Mouse (Mus musculus): ENCODE results near the gene Cbx7. TPM values are rescaled to one million over a fixed set of nuclear protein-coding genes. Genes with fewer than 3 reads are reported as not detected.

Gene Cbx7
- total and polyA plus RNA-seq, 2 experiments = 4.0 to 10.1 TPM

DNA sequence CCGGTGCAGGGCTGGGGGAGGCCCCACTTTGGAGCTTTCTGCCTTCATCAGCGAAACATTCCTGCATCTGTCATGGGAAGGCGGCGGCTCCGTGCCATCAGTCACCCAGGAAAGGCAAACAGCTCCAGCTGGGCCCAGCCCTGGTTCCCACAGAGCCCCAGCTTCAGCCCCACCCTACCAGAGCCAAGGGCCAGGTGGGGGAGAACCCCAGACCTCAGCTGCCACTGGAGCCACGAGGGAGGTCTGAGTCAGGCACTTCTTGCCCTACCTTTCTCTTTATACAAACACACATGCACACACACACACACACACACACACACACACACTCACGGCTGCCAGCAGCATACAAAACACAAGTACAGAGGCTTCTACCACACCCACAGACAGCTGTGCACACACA is 13.2 kb upstream of the Cbx7 start:
- H3K9ac ChIP-seq (ENCODE audit: low read depth, low read length) = no peak overlapping the region
- no peak overlapping the region for H3K4me3 ChIP-seq (ENCODE audit: insufficient read depth, low read depth, low read length)
- WGBS = 50% methylated on average over 7 of the region's 7 CpGs
- DNase-seq (ENCODE audit: extremely low read depth, low read depth, low spot score) = no peak
- no peaks in the 10 kb centered on the region for H3K79me2 ChIP-seq (ENCODE audit: control insufficient read depth, insufficient read depth, low read length)
- no peak overlapping the region for H3K27ac ChIP-seq (replicated peaks; ENCODE audit: insufficient read depth, low read depth, low read length)
- H3K4me1 ChIP-seq (ENCODE audit: control insufficient read depth, insufficient read depth, low read length) = no peaks in the 10 kb centered on the region
- H3K27me3 ChIP-seq (ENCODE audit: control insufficient read depth, insufficient read depth, low read length) = no peaks in the 10 kb centered on the region
- TF ChIP-seq POLR2A (IDR thresholded peaks at IDR 0.05; ENCODE audit: extremely low read depth, insufficient read depth, low read length) (no peak), CTCF (IDR thresholded peaks at IDR 0.05; ENCODE audit: low read depth, low read length) (no peak)
- H3K36me3 ChIP-seq (ENCODE audit: control insufficient read depth, insufficient read depth, low read length) = no peaks in the 10 kb centered on the region

GRCm38 (mm10) chr15:79980716-79981115 is 9.8 kb upstream of the Cbx7 start:
- H3K27ac ChIP-seq (replicated peaks; ENCODE audit: insufficient read depth, low read depth, low read length) = no peak overlapping the region
- no peak for DNase-seq (ENCODE audit: extremely low read depth, low read depth, low spot score)
- TF ChIP-seq POLR2A (IDR thresholded peaks at IDR 0.05; ENCODE audit: extremely low read depth, insufficient read depth, low read length) (no peak), CTCF (IDR thresholded peaks at IDR 0.05; ENCODE audit: low read depth, low read length) (no peak)

GRCm38 (mm10) chr15:79972186-79972585 is 1.3 kb upstream of the Cbx7 start:
- no peaks in the 10 kb centered on the region for H3K79me2 ChIP-seq (ENCODE audit: control insufficient read depth, insufficient read depth, low read length)
- no peak for DNase-seq (ENCODE audit: extremely low read depth, low read depth, low spot score)
- no peak overlapping the region for H3K9ac ChIP-seq (ENCODE audit: low read depth, low read length)
- H3K27ac ChIP-seq (replicated peaks; ENCODE audit: insufficient read depth, low read depth, low read length) = no peak overlapping the region
- H3K4me1 ChIP-seq (ENCODE audit: control insufficient read depth, insufficient read depth, low read length) = no peaks in the 10 kb centered on the region
- H3K4me3 ChIP-seq (ENCODE audit: insufficient read depth, low read depth, low read length) = no peak overlapping the region
- TF ChIP-seq POLR2A (IDR thresholded peaks at IDR 0.05; ENCODE audit: extremely low read depth, insufficient read depth, low read length) (no peak), CTCF (IDR thresholded peaks at IDR 0.05; ENCODE audit: low read depth, low read length) (no peak)
- H3K27me3 ChIP-seq (ENCODE audit: control insufficient read depth, insufficient read depth, low read length) = no peaks in the 10 kb centered on the region
- WGBS = 96% methylated on average over 11 of the region's 11 CpGs
- no peaks in the 10 kb centered on the region for H3K36me3 ChIP-seq (ENCODE audit: control insufficient read depth, insufficient read depth, low read length)

More at GRCm38 (mm10) chr15:79980716-79981115, 9.8 kb upstream of the Cbx7 start:
- H3K9ac ChIP-seq (ENCODE audit: low read depth, low read length) = no peak overlapping the region
- H3K4me1 ChIP-seq (ENCODE audit: control insufficient read depth, insufficient read depth, low read length) = no peaks in the 10 kb centered on the region
- H3K4me3 ChIP-seq (ENCODE audit: insufficient read depth, low read depth, low read length) = no peak overlapping the region
- H3K27me3 ChIP-seq (ENCODE audit: control insufficient read depth, insufficient read depth, low read length) = no peaks in the 10 kb centered on the region
- no peaks in the 10 kb centered on the region for H3K36me3 ChIP-seq (ENCODE audit: control insufficient read depth, insufficient read depth, low read length)
- WGBS = 81% methylated on average over 11 of the region's 11 CpGs
- H3K79me2 ChIP-seq (ENCODE audit: control insufficient read depth, insufficient read depth, low read length) = no peaks in the 10 kb centered on the region

GRCm38 (mm10) chr15:79970491-79970890 is 428 bp downstream of the Cbx7 start:
- TF ChIP-seq POLR2A (IDR thresholded peaks at IDR 0.05; ENCODE audit: extremely low read depth, insufficient read depth, low read length) (no peak), CTCF (IDR thresholded peaks at IDR 0.05; ENCODE audit: low read depth, low read length) (no peak)
- no peaks in the 10 kb centered on the region for H3K4me1 ChIP-seq (ENCODE audit: control insufficient read depth, insufficient read depth, low read length)
- WGBS = 97% methylated on average over 18 of the region's 18 CpGs

DNA sequence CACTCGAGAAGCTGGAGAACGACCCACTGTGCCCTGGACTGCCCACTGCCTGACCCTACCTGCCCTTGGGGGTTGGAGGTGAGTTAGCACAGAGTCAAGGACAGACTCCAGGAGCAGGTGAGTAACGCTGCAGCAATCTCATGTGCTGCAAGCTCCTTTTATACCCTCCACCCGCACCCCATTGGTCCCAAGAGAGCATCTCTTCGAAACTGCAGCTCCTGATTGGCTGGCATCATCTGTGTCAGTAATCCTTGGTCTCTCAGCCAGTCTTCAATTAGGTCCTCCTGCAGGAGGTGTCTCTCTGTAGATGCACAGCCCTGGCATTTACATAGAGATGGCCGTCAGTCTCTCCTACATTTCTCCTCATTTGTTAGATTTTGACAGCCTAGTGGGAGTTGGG is 3.6 kb downstream of the Cbx7 start:
- TF ChIP-seq CTCF (IDR thresholded peaks at IDR 0.05; ENCODE audit: low read depth, low read length) (no peak), POLR2A (IDR thresholded peaks at IDR 0.05; ENCODE audit: extremely low read depth, insufficient read depth, low read length) (no peak)
- no peak for DNase-seq (ENCODE audit: extremely low read depth, low read depth, low spot score)
- Histone ChIP-seq H3K9ac (ENCODE audit: low read depth, low read length) (no peak overlapping the region), H3K27me3 (ENCODE audit: control insufficient read depth, insufficient read depth, low read length) (no peaks in the 10 kb centered on the region), H3K79me2 (ENCODE audit: control insufficient read depth, insufficient read depth, low read length) (no peaks in the 10 kb centered on the region), H3K36me3 (ENCODE audit: control insufficient read depth, insufficient read depth, low read length) (no peaks in the 10 kb centered on the region), H3K4me1 (ENCODE audit: control insufficient read depth, insufficient read depth, low read length) (no peaks in the 10 kb centered on the region), H3K4me3 (ENCODE audit: insufficient read depth, low read depth, low read length) (no peak overlapping the region), H3K27ac (replicated peaks; ENCODE audit: insufficient read depth, low read depth, low read length) (no peak overlapping the region)
- WGBS = 86% methylated on average over 6 of the region's 6 CpGs

More at GRCm38 (mm10) chr15:79970491-79970890, 428 bp downstream of the Cbx7 start:
- Histone ChIP-seq H3K79me2 (ENCODE audit: control insufficient read depth, insufficient read depth, low read length) (no peaks in the 10 kb centered on the region), H3K27ac (replicated peaks; ENCODE audit: insufficient read depth, low read depth, low read length) (no peak overlapping the region), H3K27me3 (ENCODE audit: control insufficient read depth, insufficient read depth, low read length) (no peaks in the 10 kb centered on the region), H3K4me3 (ENCODE audit: insufficient read depth, low read depth, low read length) (no peak overlapping the region), H3K36me3 (ENCODE audit: control insufficient read depth, insufficient read depth, low read length) (no peaks in the 10 kb centered on the region), H3K9ac (ENCODE audit: low read depth, low read length) (no peak overlapping the region)
- no peak for DNase-seq (ENCODE audit: extremely low read depth, low read depth, low spot score)

GRCm38 (mm10) chr15:79964376-79964775 is 6.5 kb downstream of the Cbx7 start:
- DNase-seq (ENCODE audit: extremely low read depth, low read depth, low spot score) = no peak
- Histone ChIP-seq H3K79me2 (ENCODE audit: control insufficient read depth, insufficient read depth, low read length) (no peaks in the 10 kb centered on the region), H3K4me3 (ENCODE audit: insufficient read depth, low read depth, low read length) (no peak overlapping the region), H3K27me3 (ENCODE audit: control insufficient read depth, insufficient read depth, low read length) (no peaks in the 10 kb centered on the region), H3K9ac (ENCODE audit: low read depth, low read length) (no peak overlapping the region), H3K27ac (replicated peaks; ENCODE audit: insufficient read depth, low read depth, low read length) (no peak overlapping the region), H3K4me1 (ENCODE audit: control insufficient read depth, insufficient read depth, low read length) (no peaks in the 10 kb centered on the region), H3K36me3 (ENCODE audit: control insufficient read depth, insufficient read depth, low read length) (no peaks in the 10 kb centered on the region)
- TF ChIP-seq CTCF (IDR thresholded peaks at IDR 0.05; ENCODE audit: low read depth, low read length) (no peak), POLR2A (IDR thresholded peaks at IDR 0.05; ENCODE audit: extremely low read depth, insufficient read depth, low read length) (no peak)
- 75% methylated on average over 7 of the region's 7 CpGs for WGBS
